Mouse (Mus musculus) neural tube, embryonic 10.5 days (tissue): ENCODE data around the gene Hyal2.
A peak's percentile ranks its signal among the peaks of the same experiment; 100 is the strongest.

Source experiments
- DNase-seq: peaks from one replicate; pipeline ENCODE4 v3.0.0-alpha.2; 2017; ENCODE audit warnings: low spot score; ENCODE audit errors: extremely low spot score

Gene Hyal2

DNA sequence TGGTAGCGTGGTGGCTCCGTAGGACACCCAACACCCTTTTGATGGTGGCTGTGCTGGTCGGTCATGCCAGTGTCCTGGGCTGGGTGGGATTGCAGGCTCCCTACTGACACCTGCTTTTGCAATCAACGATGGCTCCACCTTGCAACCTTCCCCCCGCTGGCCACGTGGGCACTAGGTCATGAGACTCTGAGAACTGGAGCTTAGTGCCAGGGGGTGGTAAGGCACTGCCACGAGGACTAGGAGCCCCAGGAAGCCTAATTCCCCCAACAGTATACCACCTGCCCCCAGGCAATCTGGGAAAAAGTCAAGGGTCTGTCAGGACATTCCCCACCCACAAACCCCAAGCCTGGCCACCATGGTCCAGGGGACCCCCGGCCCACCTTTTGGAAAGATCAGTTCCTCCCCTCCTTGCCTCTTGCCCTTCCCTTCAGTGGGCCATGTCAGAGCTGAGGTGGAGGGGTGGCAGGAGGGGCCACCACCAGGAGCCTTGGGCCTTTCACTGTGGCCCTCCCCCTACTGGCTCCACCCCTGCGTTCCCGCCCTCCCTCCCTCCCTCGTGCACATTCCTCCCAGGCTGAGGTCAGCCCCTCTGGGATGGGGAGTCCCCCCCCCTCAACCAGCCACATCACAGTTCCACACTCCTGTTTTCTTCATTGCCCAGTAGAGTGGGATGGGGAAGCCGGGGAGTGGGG lies 41.1 kb downstream of the Hyal2 start, which contains the start of gene Sema3b:
Gene Sema3b (minus strand): TSS at position 489 of the 692 bp plus-strand sequence.
- DNase-seq, result no peak

DNA sequence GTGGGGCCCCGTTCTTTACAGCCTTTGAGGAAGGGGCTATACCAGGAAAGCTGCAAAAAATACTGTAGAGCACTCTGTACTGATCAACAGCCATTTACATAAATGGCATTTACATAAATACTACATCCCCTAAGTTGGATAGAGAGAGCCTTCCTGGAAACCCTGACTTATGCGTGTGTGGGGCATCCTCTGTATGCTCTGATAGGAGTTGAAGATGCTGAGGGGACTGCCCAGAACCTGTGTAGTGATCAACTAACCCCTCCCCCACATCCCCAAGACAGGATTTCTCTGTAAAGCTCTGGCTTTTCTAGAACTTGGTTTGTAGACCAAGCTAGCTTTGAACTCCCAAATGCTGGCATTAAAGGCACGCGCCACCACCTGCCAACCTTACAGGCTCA lies 41.7 kb downstream of the Hyal2 start:
- no peak for DNase-seq

DNA sequence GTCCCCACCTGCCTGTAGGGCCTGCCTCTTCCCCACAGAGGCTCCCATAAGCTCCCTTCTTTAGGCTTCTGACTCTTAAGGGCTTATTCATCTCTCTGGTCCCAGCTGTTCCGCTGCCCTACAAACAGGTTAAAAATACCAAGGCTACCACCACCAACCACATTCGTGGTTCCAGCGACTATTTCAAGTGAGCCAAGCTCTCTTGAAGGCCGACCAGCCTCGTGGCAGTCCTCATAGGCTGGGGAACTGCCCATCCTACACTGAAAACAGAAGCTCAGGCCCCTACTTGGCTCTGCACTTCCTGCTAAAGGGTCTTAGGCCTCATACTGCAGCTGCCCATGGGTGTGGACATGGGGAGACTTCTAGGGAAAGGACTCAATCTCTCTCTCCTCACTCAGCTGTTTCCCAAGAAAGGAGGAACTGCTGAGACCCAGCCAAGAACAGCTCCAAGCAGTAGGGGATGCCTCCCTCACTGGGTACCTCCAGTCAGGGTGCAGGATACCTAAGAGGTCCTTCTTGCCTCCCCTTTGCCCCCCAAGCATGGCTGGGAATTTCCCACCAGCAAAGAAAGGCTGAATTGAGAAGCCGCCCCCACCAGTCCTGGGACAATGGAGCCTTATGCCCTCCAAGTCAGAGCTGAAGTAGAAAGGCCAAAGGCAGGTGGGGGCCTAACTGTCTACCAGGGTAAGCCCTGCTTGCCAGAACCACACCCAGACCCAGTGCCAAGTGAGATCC lies 43.9 kb downstream of the Hyal2 start:
- no peak for DNase-seq

DNA sequence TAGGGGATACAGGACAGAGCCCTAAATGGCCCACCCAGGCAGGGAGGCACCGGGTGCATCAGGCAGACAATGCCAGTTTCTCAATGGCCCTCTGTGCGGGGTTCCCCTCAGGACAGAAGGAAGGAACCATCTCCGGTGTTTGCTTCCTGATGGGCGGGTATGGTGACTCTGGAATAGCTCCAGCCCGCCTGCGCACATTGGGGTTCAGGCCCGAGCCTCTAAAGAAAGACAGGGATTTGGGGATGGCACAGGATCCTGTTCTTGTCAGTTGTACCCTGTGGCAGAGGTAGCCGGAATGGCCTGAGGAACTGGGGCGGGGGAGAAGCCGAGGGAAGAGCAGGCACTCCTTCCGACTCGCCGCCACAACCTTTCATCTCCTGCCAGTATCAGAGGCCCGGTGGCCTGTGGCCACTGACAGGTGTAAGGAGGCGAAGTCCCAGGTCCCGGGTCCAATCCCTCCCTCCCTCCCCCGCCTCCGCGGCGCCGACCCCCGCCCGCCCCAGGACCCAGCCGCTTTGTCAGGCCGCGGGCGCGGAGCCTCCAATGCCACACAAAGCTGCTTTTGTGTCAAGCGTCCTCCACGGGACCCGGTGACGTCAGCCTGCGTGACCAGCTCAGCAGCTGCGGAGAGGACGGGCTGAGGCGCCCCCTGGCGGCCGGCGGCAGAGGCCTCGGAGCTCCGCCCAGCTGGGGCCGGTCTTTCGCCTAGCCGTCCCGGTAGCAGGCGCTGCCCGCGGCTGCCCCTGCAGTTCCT lies 44.6 kb downstream of the Hyal2 start:
- peak; percentile 100 for DNase-seq

DNA sequence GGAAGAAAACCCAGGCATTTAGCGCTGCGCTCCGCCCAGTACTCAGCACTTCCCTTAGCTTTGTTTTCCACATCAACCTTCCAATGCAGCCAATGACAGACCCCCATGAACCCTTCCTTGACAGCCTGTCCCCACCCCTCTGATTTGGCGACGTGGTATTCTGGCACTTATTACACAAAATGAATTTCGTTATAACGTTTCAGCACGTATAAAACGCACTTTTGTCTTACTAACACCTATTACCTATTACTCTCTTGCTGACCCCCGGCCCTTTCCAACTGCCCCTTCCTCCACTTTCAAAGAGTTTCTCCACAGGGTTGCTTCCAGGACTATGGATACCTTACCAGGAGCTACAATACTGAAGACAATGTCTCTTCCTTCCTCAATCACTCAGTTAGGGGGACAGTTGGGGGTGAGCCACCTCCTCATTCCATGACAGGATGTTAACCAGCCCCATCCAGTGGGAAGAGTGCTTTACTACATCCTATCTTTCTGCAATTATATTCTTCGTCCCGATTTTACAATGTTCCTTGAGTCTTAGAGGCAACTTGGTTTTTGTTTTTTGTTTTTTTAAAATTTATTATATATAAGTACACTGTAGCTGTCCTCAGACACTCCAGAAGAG lies 45.3 kb downstream of the Hyal2 start:
- DNase-seq, result no peak

DNA sequence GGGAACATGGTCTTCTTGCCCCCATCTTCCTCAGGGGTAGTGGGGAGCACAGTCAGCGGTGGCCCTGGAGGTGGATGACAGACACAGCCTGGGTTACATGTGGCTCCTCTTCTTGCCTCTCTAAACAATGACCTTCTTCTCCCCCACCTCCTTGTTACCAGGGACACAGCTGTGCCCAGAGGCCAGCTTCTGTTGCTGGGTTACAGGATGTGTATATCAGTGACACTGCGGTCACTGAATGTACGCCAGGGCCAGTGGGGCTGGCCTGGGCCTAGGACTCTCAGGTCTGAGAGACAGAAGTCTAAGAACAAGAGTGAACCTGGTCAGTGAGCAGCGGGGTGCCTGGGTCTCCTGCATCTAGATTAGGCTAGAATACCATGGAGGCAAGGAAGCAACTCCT lies 47.3 kb downstream of the Hyal2 start:
- no peak for DNase-seq

DNA sequence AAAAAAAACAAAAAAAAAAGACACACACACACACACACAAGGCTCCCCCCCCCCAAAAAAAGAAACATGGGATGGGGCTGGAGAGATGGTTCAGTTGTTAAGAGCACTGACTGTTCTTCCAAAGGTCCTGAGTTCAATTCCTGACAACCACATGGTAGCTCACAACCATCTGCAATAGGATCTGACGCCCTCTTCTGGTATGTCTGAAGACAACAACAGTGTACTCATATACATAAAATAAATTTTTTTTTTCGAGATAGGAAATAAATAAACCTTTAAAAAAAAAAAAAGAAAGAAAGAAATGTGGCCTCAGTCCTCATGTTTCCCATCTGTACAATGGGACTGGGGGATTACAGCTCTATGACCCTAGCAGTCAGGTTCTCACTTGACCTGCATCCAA lies 49.7 kb downstream of the Hyal2 start:
- DNase-seq, result no peak

DNA sequence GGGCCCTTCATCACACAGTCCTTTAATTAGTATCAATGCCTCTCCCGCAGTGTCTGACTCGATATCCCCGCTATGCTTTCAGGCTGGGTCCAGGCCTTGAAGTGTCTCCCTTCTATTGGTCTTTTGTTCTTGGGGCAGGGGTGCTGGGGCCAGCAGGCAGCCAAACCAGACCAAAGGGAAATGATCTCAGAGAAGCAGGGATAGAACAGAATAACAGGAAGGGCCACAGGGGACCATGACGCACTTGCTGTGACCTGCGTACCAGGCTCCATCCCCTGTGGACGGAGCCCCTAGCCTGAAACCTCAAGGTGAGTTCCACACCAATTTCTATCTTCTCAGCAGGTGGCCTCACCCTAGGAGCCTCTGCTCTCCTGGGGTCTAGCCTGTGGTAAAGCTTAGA lies 50.4 kb downstream of the Hyal2 start:
- no peak for DNase-seq

DNA sequence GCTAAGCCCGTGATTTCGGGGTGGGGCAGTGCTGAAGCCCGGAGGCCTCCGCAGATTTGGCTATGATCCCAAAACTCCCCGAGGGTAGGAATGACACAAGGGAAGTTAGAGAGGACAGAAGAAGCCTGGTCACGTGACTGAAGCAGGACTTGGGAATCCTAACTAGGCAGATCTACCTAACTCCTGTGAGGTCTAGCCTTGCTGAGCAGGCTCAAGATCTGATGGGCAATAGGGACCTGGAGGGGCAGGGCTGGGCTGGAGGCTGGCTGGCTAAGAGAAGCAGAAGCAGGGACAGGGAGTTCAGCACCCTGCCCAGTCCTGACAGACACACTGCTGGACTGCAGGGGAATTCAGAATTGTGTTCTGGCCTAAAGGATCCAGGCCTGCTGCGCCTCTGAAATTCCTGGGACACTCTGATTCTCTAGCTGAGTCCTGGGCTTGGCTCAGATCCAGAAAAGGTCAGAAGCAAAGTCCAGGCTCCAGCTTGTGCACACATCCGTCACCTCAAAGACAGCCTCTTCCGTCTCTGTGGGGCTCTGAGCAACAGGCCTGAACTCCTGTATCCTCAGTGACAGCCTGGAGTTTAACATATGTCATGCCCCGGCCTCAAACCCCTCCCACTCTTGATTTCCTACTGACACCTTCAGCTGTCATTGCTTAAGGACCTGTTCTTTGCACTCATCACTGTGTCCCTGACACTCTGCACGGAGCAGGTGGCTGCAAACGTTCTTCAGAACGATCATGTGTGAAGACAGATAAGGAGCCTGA lies 51.2 kb downstream of the Hyal2 start:
- no peak for DNase-seq

DNA sequence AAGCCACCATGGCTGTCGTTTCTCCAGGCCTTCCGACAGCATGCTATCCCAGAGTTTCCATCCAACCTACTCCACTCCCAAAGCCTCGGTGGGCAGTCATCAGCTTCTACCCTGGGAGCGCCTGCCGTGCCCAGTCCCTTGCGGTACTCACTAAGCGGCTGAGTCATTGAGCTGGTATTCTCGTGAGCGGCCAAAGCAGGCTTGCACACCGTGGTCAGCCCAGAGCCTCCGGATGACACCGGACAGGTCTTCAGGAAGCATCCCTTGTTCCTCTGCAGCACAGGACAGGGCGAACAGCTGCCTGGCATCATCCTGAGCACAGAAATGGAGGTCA lies 51.8 kb downstream of the Hyal2 start:
- no peak for DNase-seq

DNA sequence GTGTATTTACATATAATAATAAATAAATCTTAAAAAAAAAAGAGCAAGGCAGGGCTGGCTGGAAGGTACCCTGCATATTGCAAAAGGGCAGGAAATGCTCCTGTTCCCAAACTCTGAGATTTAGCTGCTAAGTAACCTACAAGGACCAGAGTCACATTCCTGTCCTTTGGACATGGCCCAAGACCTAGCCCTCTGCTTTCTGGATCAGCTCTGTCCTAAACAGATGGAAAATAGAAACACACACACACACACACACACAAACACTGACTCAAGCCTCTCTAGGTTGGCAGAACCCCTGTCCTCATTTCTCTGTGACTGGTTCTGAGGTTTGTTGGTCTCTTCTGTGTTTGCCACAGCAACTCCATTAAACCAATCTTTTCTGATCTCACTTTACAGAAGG lies 53.2 kb downstream of the Hyal2 start:
- DNase-seq, result no peak
